Mouse (Mus musculus) embryonic facial prominence, embryonic 12.5 days (tissue): ENCODE measurements around the gene Ell3. TPM values are rescaled to one million over a fixed set of nuclear protein-coding genes. Genes with fewer than 3 reads are reported as not detected.
"Not testable (repeated sequence)": the region's sequence is repeated elsewhere in the genome, so short reads cannot be mapped to it uniquely, and the experiment has no call there.

Experiments used
- ATAC-seq: fragments of 200-750 bp; cut with Nextera tagmentation; 2 replicates; pipeline ENCODE4 v1.8.0; 2017; ENCODE audit not compliant: insufficient number of reproducible peaks, insufficient read depth, low FRiP score, low TSS enrichment
- H3K27ac ChIP-seq: fragments of 300-500 bp; sonication (generic); 2 replicates; pipeline ENCODE4 v1.5.1; 2016; ENCODE audit warnings: mild to moderate bottlenecking
- H3K27me3 ChIP-seq: fragments of 300-500 bp; sonication (generic); 2 replicates; pipeline ENCODE4 v1.6.1; 2016; ENCODE audit warnings: mild to moderate bottlenecking, moderate library complexity
- H3K36me3 ChIP-seq: fragments of 300-500 bp; sonication (generic); 2 replicates; pipeline ENCODE4 v1.6.1; 2016; ENCODE audit warnings: mild to moderate bottlenecking
- H3K4me1 ChIP-seq: fragments of 300-500 bp; sonication (generic); 2 replicates; pipeline ENCODE4 v1.6.1; 2016
- H3K4me2 ChIP-seq: fragments of 300-500 bp; sonication (generic); replicated peaks from 2 replicates; pipeline ENCODE4 v1.6.1; 2016; ENCODE audit warnings: mild to moderate bottlenecking, moderate library complexity
- H3K4me3 ChIP-seq: fragments of 300-500 bp; sonication (generic); 2 replicates; pipeline ENCODE4 v1.5.1; 2016; ENCODE audit warnings: mild to moderate bottlenecking
- H3K9ac ChIP-seq: fragments of 300-500 bp; sonication (generic); 2 replicates; pipeline ENCODE4 v1.6.1; 2016; ENCODE audit warnings: mild to moderate bottlenecking, moderate library complexity
- H3K9me3 ChIP-seq: fragments of 300-500 bp; sonication (generic); 2 replicates; pipeline ENCODE4 v1.6.1; 2016; ENCODE audit warnings: mild to moderate bottlenecking, moderate library complexity
- WGBS: fragments of 180-500 bp; shearing (Covaris S2); methylation state at CpG from one replicate; pipeline ENCODE4 v1.1.7; 2016; 5-methylcytosine and 5-hydroxymethylcytosine counted together
- polyA plus RNA-seq: library from polyadenylated mRNA; unstranded; fragments of >200 nt; fragmentation: Nextera tagmentation; extraction: Ambion mirVana; gene quantifications from 2 replicates; pipeline ENCODE4 v1.2.1, GENCODE M21; 2016

Ell3 gene
- 12.4 and 15.6 TPM in 2 replicates for polyA plus RNA-seq

DNA sequence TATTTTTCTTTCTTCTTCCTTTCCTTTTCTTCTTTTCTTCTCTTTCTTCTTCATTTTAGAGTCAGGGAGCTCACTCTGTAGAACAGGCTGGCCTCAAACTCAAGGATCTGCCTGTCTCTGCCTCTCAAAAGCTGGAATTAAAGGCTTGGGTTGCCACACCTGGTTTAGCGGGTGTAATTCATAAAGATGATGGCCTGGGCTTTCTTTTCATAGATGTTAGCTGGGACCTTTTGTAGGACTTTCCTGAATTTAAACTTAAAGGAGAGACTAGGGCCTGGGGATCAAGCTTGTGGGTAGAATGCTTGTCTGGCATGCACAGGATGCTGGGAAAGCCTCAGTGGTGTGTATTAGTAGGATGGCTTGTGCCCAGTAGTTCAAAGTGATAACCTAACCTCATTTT is at the start of gene Ell3:
Gene Ell3, minus strand, starts transcription at position 101 of the 400 bp plus-strand sequence.
- H3K9me3 ChIP-seq, result no peaks in the 10 kb centered on the region
- H3K4me3 ChIP-seq, result no peak within 1 kb of the TSS
- H3K27me3 ChIP-seq, result peaks cover 9% of the 10 kb centered on the region; the same call in 1 of the 2 replicates
- H3K4me2 ChIP-seq, result peak within 1 kb of the TSS; percentile 86
- no peak for ATAC-seq
- H3K9ac ChIP-seq, result no peak within 1 kb of the TSS
- H3K4me1 ChIP-seq, result peaks cover 19% of the 10 kb centered on the region
- WGBS, result 90% methylated on average over 1 of the region's 1 CpGs
- H3K36me3 ChIP-seq, result peaks cover 7% of the 10 kb centered on the region
- no peak within 1 kb of the TSS for H3K27ac ChIP-seq

DNA sequence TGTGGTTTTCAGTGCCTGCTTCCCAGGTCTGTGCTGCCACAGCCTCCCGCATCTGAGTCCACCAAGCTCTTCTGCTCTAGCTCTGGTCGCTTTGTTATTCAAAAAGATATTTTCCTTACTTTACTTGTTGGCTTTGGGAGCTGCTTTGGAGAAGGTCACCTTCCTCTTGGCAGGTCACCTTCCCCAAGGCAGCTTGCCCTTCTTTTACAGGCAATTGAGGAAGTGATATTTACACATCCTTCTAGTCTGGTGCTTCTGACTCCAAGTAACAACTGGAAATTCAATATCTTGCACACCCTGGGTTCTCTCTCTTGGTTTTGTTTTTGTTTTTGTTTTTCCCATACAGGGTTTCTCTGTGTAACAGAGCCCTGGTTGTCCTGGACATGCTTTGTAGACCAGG is 40.3 kb upstream of the Ell3 start:
- WGBS, result 54% methylated on average over 2 of the region's 2 CpGs
- not testable (repeated sequence) for H3K36me3 ChIP-seq, ATAC-seq, H3K4me3 ChIP-seq, H3K4me2 ChIP-seq, H3K4me1 ChIP-seq, H3K27ac ChIP-seq, H3K27me3 ChIP-seq, H3K9ac ChIP-seq, H3K9me3 ChIP-seq

DNA sequence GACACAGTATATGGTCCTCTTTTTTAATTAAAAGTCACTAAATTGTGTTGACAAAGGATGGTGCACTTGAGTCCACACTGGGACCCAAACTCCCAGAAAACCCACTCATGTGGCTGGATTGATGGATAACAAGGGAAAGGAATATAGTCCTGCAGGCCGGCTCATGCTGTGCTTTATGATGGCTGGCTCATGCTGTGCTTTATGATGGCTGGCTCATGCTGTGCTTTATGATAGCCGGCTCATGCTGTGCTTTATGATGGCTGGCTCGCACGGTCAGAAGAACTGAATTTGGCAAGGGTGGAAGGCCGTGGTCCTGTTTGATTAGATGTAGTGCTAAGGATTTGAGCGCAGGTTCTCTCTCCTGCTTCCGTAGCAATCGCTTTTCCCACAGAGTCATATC is 39.5 kb upstream of the Ell3 start:
- H3K4me2 ChIP-seq, result no peak overlapping the region
- H3K9me3 ChIP-seq, result no peaks in the 10 kb centered on the region
- H3K4me1 ChIP-seq, result no peaks in the 10 kb centered on the region
- H3K4me3 ChIP-seq, result no peak overlapping the region
- H3K27me3 ChIP-seq, result no peaks in the 10 kb centered on the region
- H3K9ac ChIP-seq, result no peak overlapping the region
- H3K36me3 ChIP-seq, result no peaks in the 10 kb centered on the region
- H3K27ac ChIP-seq, result no peak overlapping the region
- 71% methylated on average over 8 of the region's 8 CpGs for WGBS
- ATAC-seq, result no peak

DNA sequence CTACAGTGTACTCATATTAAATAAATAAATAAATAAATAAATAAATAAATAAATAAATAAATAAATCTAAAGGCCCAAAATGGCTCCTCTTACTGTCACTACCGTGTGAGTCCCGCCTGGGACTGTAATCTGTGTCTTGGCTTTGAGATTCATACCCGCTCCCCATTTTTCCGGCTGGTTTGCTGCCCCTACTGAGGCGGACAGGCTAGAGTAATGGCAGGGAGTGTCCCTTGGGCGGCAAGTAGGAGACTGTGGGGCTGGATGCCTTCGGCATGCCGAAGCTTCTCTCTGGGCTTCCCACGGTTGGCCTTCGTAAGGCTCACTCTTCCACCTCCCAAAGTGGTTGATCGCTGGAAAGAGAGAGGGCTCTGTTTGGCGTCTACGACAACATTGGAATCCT is 36.8 kb upstream of the Ell3 start:
- H3K4me3 ChIP-seq, H3K9me3 ChIP-seq, H3K27me3 ChIP-seq, ATAC-seq, H3K4me2 ChIP-seq, H3K36me3 ChIP-seq, H3K9ac ChIP-seq, H3K4me1 ChIP-seq, H3K27ac ChIP-seq: not testable (repeated sequence)
- WGBS, result 83% methylated on average over 13 of the region's 13 CpGs

DNA sequence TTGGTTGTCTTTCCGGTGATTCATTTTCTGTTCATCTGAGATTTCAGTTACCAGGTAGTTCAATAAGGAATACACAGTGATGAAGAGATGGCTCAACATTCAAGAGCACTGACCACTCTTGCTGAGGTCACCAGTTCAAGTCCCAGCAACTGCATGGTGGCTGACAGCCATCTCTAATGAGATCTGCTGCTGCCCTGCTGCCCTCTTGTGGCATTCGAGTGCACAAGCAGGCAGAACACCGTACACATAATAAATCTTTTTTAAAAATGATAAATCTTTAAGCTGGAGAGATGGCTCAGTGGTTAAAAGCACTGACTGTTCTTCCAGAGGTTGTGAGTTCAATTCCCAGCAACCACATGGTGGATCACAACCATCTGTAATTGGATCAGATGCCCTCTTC is 36.4 kb upstream of the Ell3 start:
- no peaks in the 10 kb centered on the region for H3K27me3 ChIP-seq
- no peaks in the 10 kb centered on the region for H3K36me3 ChIP-seq
- no peak overlapping the region for H3K27ac ChIP-seq
- no peak overlapping the region for H3K4me3 ChIP-seq
- no peak overlapping the region for H3K9ac ChIP-seq
- ATAC-seq, result no peak
- no peaks in the 10 kb centered on the region for H3K9me3 ChIP-seq
- WGBS, result 58% methylated on average over 3 of the region's 3 CpGs
- no peak overlapping the region for H3K4me2 ChIP-seq
- H3K4me1 ChIP-seq, result no peaks in the 10 kb centered on the region

DNA sequence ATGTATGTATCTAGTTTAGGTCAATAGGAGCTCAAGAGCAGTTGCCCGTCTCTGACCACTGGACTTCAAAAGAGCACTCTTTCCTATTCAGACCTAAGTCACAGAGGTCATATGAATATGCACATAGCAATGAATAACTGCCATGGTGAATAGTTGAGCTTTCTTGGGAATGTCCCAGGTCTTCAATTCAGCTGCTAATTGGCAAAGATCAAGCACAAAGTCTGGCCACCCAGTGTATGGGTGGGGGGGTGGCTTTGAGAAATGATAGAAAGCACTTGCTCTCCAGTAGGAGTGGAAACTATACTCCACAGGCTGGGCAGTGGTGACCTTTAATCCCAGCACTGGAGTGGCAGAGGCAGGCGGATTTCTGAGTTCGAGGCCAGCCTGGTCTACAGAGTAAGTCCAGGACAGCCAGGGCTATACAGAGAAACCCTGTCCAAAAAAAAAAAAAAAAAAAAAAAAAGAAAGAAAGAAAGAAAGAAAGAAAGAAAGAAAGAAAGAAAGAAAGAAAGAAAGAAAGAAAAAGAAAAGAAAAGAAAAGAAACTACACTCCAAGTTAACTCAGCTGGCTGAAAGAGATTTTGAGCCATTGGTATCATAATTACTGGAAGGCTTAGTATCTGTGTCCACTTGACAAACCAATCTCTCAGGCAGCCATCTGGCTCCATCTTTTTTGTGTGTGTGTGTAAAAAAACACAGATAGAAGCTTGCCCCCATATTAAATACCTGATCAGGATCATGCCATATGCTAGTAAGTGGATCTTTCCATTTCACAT is 33.6 kb upstream of the Ell3 start:
- Histone ChIP-seq H3K4me3 (no peak overlapping the region), H3K27me3 (no peaks in the 10 kb centered on the region), H3K36me3 (no peaks in the 10 kb centered on the region), H3K9me3 (no peaks in the 10 kb centered on the region), H3K9ac (no peak overlapping the region), H3K4me2 (no peak overlapping the region), H3K27ac (no peak overlapping the region), H3K4me1 (no peaks in the 10 kb centered on the region)
- 77% methylated on average over 3 of the region's 3 CpGs for WGBS
- ATAC-seq, result no peak

DNA sequence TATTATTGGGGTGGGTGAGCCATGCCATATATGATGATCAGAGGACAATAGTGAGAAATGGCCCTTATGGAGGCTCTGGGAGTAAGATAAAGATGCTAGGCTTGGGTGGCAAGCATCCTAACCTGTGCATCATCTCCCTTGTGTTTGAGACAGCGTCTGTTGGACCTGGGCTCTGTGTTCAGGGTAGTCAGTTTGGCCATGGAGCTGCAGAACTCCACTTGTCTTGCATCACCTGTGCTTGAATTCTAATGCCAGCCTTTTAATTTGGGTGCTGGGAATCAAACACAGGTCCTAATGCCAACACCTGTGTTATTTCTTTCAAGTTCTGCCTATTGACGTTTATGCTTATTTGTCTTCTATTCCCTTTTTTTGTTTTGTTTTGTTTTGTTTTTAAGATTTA is 31.2 kb upstream of the Ell3 start:
- not testable (repeated sequence) for ATAC-seq

DNA sequence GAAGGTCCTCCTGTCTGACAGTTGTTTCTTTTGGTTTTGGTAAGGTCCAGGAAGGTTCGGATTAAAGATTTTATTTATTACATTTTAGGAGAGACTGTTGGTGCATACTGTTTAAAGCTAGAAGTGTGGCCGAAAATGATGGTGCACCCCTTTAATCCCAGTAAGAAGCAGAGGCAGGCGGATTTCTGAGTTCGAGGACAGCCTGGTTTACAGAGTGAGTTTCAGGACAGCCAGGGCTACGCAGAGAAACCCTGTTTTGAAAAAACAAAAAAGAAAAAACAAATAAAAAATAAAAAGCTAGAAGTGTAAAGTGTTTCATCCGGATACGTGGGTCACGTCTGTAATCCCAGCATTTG is 30.1 kb upstream of the Ell3 start:
- Histone ChIP-seq H3K4me1 (no peaks in the 10 kb centered on the region), H3K9me3 (no peaks in the 10 kb centered on the region), H3K9ac (peak overlapping the region; percentile 63; the same call in 1 of the 2 replicates), H3K4me3 (peak overlapping the region; percentile 60), H3K36me3 (no peaks in the 10 kb centered on the region), H3K4me2 (peak overlapping the region; percentile 69), H3K27me3 (no peaks in the 10 kb centered on the region), H3K27ac (no peak overlapping the region)
- WGBS, result 34% methylated on average over 8 of the region's 8 CpGs
- ATAC-seq, result no peak; the same call in 1 of the 2 replicates

More for the DNA sequence above, 31.2 kb upstream of the Ell3 start:
- H3K4me1 ChIP-seq, H3K9ac ChIP-seq, H3K4me2 ChIP-seq, H3K36me3 ChIP-seq, H3K4me3 ChIP-seq, H3K27me3 ChIP-seq, H3K27ac ChIP-seq, H3K9me3 ChIP-seq: not testable (repeated sequence)
- 98% methylated on average over 2 of the region's 2 CpGs for WGBS

DNA sequence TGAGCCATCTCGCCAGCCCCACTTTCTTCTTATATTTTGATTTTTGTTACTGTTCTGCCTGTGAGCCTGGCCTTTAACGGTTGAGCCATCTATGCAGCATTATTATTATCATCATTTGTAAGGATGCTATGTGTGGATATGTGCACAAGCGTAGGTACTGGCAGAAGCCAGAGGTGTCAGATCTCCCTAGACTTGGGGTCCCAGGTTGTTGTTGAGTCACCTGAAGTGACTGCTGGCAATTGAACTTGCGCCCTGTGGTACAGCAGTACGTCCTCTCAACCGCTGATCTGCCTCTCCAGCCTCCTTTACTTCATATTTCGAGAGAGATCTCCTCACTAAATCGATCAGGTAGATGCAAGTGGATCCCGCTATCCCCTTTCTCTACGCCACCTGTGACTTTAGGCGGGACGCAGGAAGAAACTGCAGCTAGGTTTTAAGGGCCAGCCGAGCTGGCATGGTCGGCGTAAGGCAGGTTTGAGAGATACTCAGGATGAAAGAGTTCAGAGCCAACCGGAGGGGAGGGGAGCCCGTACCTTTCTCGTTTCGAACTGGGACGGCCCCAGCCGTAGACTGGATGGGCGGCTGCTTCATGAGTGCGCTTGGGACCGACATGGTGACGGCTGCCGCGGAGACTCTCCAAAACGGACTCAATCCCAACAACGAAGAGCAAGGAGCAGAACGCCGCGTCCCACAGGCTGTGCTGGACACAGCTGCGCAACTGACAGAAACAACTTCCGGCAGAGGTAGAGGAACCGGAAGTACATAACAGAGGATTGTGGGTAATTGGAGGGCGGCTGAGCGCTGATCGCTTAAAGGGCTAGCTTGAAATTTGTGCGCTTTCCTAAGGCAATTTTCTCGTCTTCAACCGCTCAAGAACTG is 29.5 kb upstream of the Ell3 start, which contains the start of gene Mfap1b:
Gene Mfap1b, minus strand, starts transcription at position 767 of the 879 bp plus-strand sequence.
- WGBS, result 6% methylated on average over 41 of the region's 41 CpGs
- H3K36me3 ChIP-seq, H3K27ac ChIP-seq, H3K4me1 ChIP-seq, H3K9me3 ChIP-seq, H3K27me3 ChIP-seq: not testable (repeated sequence)
- H3K9ac ChIP-seq, result peak within 1 kb of the TSS; percentile 63
- peak; percentile 90 for ATAC-seq
- peak within 1 kb of the TSS; percentile 60 for H3K4me3 ChIP-seq
- H3K4me2 ChIP-seq, result peak within 1 kb of the TSS; percentile 69

DNA sequence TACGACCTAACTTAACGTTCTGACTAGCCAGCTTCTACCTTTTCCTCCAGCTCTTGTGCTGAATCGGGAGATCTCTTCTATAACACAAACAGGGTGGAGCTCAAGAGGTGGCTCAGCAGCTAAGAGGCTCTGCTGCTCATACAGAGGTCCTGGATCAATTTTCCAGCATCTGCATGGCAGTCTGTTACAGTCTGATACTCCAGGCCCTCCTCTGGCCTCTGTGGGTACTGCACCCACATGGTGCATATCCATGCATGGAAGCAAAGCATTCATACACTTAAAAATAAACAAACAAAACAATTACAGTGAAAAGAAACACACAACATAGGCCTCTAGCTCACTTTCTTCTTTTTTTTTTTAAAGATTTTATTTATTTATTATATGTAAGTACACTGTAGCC is 28.7 kb upstream of the Ell3 start:
- H3K27ac ChIP-seq, H3K4me3 ChIP-seq, ATAC-seq, H3K9ac ChIP-seq, H3K9me3 ChIP-seq, H3K36me3 ChIP-seq, H3K27me3 ChIP-seq, H3K4me1 ChIP-seq: not testable (repeated sequence)
- 94% methylated on average over 3 of the region's 3 CpGs for WGBS
- H3K4me2 ChIP-seq, result peak overlapping the region; percentile 69

DNA sequence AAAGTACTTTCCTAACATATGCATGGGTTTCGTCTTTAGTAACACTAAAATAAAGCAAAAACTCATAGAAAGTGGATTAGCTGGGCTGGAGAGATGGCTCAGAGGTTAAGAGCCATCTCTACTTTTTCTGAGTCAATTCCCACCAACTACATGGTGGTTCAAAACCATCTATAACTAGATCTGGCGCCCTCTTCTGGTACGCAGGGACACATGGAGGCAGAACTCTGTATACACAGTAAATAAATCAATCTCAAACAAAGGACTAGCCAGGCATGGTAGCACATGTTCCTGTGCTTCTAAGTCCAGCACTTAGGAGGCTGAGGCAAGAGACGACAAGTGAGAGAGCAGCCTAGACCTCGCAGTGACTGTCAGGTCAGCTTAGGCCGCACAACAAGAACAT is 24.9 kb upstream of the Ell3 start:
- 97% methylated on average over 3 of the region's 6 CpGs for WGBS
- ATAC-seq, H3K4me1 ChIP-seq, H3K4me3 ChIP-seq, H3K27me3 ChIP-seq, H3K36me3 ChIP-seq, H3K9ac ChIP-seq, H3K4me2 ChIP-seq, H3K27ac ChIP-seq, H3K9me3 ChIP-seq: not testable (repeated sequence)

DNA sequence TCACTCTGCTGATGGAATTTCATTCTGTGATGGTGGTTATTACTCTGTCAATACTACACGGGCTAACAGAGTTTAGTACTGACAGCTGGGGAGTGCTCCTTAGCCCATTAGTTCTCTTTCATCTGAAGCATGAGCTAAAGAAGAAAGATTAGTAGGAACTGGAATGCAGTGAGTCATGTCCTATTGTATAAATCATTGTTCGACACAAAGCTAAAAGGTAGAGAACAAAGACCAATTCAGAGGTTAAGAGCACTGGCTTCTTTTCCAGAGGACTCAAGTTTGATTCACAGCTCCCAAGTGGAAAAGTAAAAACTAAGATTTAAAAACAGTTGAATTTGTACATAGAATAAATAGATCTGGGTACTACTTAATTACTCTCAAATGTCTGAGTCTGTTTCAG is 16.0 kb upstream of the Ell3 start:
- no peak overlapping the region for H3K4me3 ChIP-seq
- ATAC-seq, result no peak
- peaks cover 10% of the 10 kb centered on the region; the same call in 1 of the 2 replicates for H3K4me1 ChIP-seq
- no peak overlapping the region for H3K4me2 ChIP-seq
- peaks cover 14% of the 10 kb centered on the region for H3K36me3 ChIP-seq
- no peak overlapping the region for H3K9ac ChIP-seq
- H3K27ac ChIP-seq, result no peak overlapping the region
- WGBS, result 78% methylated on average over 2 of the region's 2 CpGs
- no peaks in the 10 kb centered on the region for H3K9me3 ChIP-seq
- no peaks in the 10 kb centered on the region for H3K27me3 ChIP-seq
